Mouse (Mus musculus) forebrain, embryonic 15.5 days (tissue): ENCODE measurements around the gene 2010109A12Rik. TPM values are rescaled to one million over a fixed set of nuclear protein-coding genes. Genes with fewer than 3 reads are reported as not detected.

Source experiments
- ATAC-seq: fragments of 200-750 bp; cut with Nextera tagmentation; replicated peaks from 2 replicates; pipeline ENCODE4 v1.8.0; 2017; ENCODE audit warnings: mild to moderate bottlenecking, moderate TSS enrichment, moderate library complexity
- H3K27ac ChIP-seq: fragments of 300-500 bp; sonication (generic); replicated peaks from 2 replicates; pipeline ENCODE4 v1.5.1; 2015; ENCODE audit warnings: mild to moderate bottlenecking, inconsistent platforms
- H3K27me3 ChIP-seq: fragments of 300-500 bp; sonication (generic); 2 replicates; pipeline ENCODE4 v1.6.1; 2015; ENCODE audit warnings: inconsistent platforms
- H3K36me3 ChIP-seq: fragments of 300-500 bp; sonication (generic); 2 replicates; pipeline ENCODE4 v1.6.1; 2015; ENCODE audit warnings: mild to moderate bottlenecking, inconsistent platforms
- H3K4me1 ChIP-seq: fragments of 300-500 bp; sonication (generic); 2 replicates; pipeline ENCODE4 v1.6.1; 2015; ENCODE audit warnings: inconsistent platforms
- H3K4me2 ChIP-seq: fragments of 300-500 bp; sonication (generic); replicated peaks from 2 replicates; pipeline ENCODE4 v1.6.1; 2015; ENCODE audit warnings: mild to moderate bottlenecking, inconsistent platforms
- H3K4me3 ChIP-seq: fragments of 300-500 bp; sonication (generic); 2 replicates; pipeline ENCODE4 v1.5.1; 2015; ENCODE audit warnings: mild to moderate bottlenecking, inconsistent platforms
- H3K9ac ChIP-seq: fragments of 300-500 bp; sonication (generic); replicated peaks from 2 replicates; pipeline ENCODE4 v1.6.1; 2015; ENCODE audit warnings: mild to moderate bottlenecking, inconsistent platforms
- H3K9me3 ChIP-seq: fragments of 300-500 bp; sonication (generic); 2 replicates; pipeline ENCODE4 v1.6.1; 2016; ENCODE audit warnings: inconsistent platforms
- WGBS: fragments of 180-500 bp; shearing (Covaris S2); methylation state at CpG from one replicate; pipeline ENCODE4 v1.1.7; 2015; ENCODE audit warnings: mixed read lengths; 5-methylcytosine and 5-hydroxymethylcytosine counted together
- polyA plus RNA-seq: library from polyadenylated mRNA; unstranded; fragments of >200 nt; fragmentation: Nextera tagmentation; extraction: Ambion mirVana; gene quantifications from 2 replicates; pipeline ENCODE4 v1.2.1, GENCODE M21; 2015

The 2010109A12Rik gene
- polyA plus RNA-seq, 1 experiment from 2014 or later = 3.5 TPM

- Histone ChIP-seq H3K4me1 (peaks cover under 1% of the 10 kb centered on the region; the same call in 1 of the 2 replicates), H3K9ac (no peak overlapping the region), H3K27me3 (no peaks in the 10 kb centered on the region), H3K4me2 (no peak overlapping the region), H3K4me3 (no peak overlapping the region), H3K27ac (no peak overlapping the region), H3K36me3 (no peaks in the 10 kb centered on the region), H3K9me3 (no peaks in the 10 kb centered on the region)
- WGBS = 54% methylated on average over 3 of the region's 3 CpGs
- ATAC-seq = no peak
Observed at GRCm38 (mm10) chr5:93260983-93261382, 54.7 kb downstream of the 2010109A12Rik start.

GRCm38 (mm10) chr5:93262751-93263150 is 56.4 kb downstream of the 2010109A12Rik start:
- Histone ChIP-seq H3K9me3 (no peaks in the 10 kb centered on the region), H3K36me3 (no peaks in the 10 kb centered on the region), H3K4me2 (no peak overlapping the region), H3K27ac (no peak overlapping the region), H3K4me1 (peaks cover 7% of the 10 kb centered on the region), H3K9ac (no peak overlapping the region), H3K4me3 (no peak overlapping the region), H3K27me3 (no peaks in the 10 kb centered on the region)
- no peak for ATAC-seq
- 87% methylated on average over 2 of the region's 2 CpGs for WGBS

Other genes starting within 250 kb of the 2010109A12Rik start
- gene Sowahb, start 161.5 kb upstream of the 2010109A12Rik start, polyA plus RNA-seq = 0.08 TPM in 1 of 2 replicates, not detected in the other
- gene Sept11, start 113.1 kb upstream of the 2010109A12Rik start, polyA plus RNA-seq = 174 and 180 TPM in 2 replicates
- gene Ccni, start within 50 bp of the 2010109A12Rik start, polyA plus RNA-seq = 202 and 223 TPM in 2 replicates
- 177 and 187 TPM in 2 replicates for gene Ccng2, start 60.7 kb downstream of the 2010109A12Rik start, polyA plus RNA-seq